Mouse (Mus musculus): Measurements from ENCODE around the gene Zbtb45.

DNA sequence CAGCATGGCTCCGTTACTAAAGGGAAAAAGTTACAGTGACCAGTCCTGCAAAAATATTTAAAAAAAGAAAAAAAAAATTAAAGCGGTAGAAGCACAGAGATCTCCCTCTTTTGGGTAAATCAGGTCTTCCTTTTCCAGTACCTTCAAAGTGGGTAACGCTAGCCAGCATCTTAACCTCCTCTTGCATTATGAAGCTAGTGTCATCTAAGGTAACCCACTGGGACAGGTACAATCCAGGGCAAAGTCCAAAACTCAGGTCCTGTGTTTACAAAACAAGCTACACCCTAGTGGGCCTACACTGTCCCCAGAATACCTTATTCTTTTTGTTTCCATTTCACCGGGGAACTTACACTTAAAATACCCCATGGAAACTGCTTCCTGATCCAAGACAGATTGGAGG is 3.8 kb upstream of the Zbtb45 start:
- no peak for TF ChIP-seq CTCF (conservative IDR thresholded peaks at IDR 0.05; ENCODE audit: low read length)
- TF ChIP-seq NANOG (IDR thresholded peaks at IDR 0.05; ENCODE audit: borderline replicate concordance, low read length) = no peak
- no peak for TF ChIP-seq POU5F1 (IDR thresholded peaks at IDR 0.05; ENCODE audit: borderline replicate concordance, low read length)

Data from E14TG2a.4 (cell line).